Mouse (Mus musculus) liver, adult 2 months (tissue): ENCODE data around the gene Emc10.

Experiments
- CTCF ChIP-seq: fragments of 200-500 bp; IDR thresholded peaks from 2 replicates; pipeline ENCODE4 v1.5.1; 2011; ENCODE audit warnings: low read depth, low read length, control low read depth
- POLR2A ChIP-seq: fragments of 200-500 bp; IDR thresholded peaks from 2 replicates; pipeline ENCODE4 v1.6.1; 2011; ENCODE audit warnings: low read length, control low read depth; ENCODE audit not compliant: insufficient read depth; ENCODE audit errors: extremely low read depth

DNA sequence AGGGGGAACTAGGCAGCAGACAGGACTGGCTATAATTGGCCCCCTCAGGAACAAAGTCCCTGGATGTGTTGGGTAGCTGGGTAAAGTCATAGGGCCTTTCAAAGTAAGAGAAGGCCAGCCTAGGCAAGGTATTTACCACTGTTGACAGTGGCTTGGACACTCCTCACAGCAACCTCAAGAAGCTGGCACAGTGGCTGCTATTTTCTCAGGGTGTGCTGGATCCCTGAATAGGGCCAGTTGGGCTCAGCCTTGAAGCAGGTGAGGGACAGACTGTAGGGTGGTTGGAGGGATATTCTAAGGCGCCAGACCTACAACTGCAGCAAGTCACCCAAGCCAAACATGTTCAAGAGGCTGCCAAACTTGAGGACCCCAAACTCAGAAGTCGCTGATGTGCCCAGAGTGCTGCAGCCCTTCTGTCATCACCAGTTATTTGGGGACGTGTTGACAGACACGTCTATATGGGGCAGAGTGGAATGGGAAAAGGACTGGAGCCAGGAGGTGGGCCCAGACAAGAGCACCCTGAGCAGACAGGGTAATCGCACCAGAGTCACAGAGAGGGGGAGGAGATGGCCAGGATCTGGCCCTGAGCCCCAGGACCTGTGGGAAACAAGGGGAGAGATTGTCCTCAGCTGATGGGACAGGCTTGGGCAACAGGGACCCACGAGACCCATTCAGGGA, 24.3 kb downstream of the Emc10 start:
- TF ChIP-seq CTCF: no peak
- TF ChIP-seq POLR2A: no peak
